Mouse (Mus musculus) intestine, embryonic 15.5 days (tissue): Measurements from ENCODE around the gene Tmem50a. TPM values are rescaled to one million over a fixed set of nuclear protein-coding genes. Genes with fewer than 3 reads are reported as not detected.

Experiments
- ATAC-seq: fragments of 200-750 bp; cut with Nextera tagmentation; 2 replicates; pipeline ENCODE4 v1.8.0; 2017; ENCODE audit warnings: moderate TSS enrichment, moderate library complexity
- H3K27ac ChIP-seq: fragments of 300-500 bp; sonication (generic); 2 replicates; pipeline ENCODE4 v1.5.1; 2015; ENCODE audit warnings: mild to moderate bottlenecking, inconsistent platforms
- H3K27me3 ChIP-seq: fragments of 300-500 bp; sonication (generic); replicated peaks from 2 replicates; pipeline ENCODE4 v1.6.1; 2015; ENCODE audit warnings: inconsistent platforms
- H3K36me3 ChIP-seq: fragments of 300-500 bp; sonication (generic); 2 replicates; pipeline ENCODE4 v1.6.1; 2015; ENCODE audit warnings: inconsistent platforms
- H3K4me1 ChIP-seq: fragments of 300-500 bp; sonication (generic); replicated peaks from 2 replicates; pipeline ENCODE4 v1.6.1; 2015; ENCODE audit warnings: inconsistent platforms
- H3K4me2 ChIP-seq: fragments of 300-500 bp; sonication (generic); replicated peaks from 2 replicates; pipeline ENCODE4 v1.6.1; 2015; ENCODE audit warnings: mild to moderate bottlenecking, inconsistent platforms
- H3K4me3 ChIP-seq: fragments of 300-500 bp; sonication (generic); replicated peaks from 2 replicates; pipeline ENCODE4 v1.5.1; 2015; ENCODE audit warnings: inconsistent platforms
- H3K9ac ChIP-seq: fragments of 300-500 bp; sonication (generic); 2 replicates; pipeline ENCODE4 v1.6.1; 2015; ENCODE audit warnings: inconsistent platforms
- H3K9me3 ChIP-seq: fragments of 300-500 bp; sonication (generic); 2 replicates; pipeline ENCODE4 v1.6.1; 2016; ENCODE audit warnings: inconsistent platforms
- WGBS: fragments of 180-500 bp; shearing (Covaris S2); methylation state at CpG from one replicate; pipeline ENCODE4 v1.1.7; 2015; 5-methylcytosine and 5-hydroxymethylcytosine counted together
- polyA plus RNA-seq: library from polyadenylated mRNA; unstranded; fragments of >200 nt; fragmentation: Nextera tagmentation; extraction: Ambion mirVana; gene quantifications from 2 replicates; pipeline ENCODE4 v1.2.1, GENCODE M21; 2015

The Tmem50a gene
- polyA plus RNA-seq, 1 experiment from 2014 or later, result 146 TPM

DNA sequence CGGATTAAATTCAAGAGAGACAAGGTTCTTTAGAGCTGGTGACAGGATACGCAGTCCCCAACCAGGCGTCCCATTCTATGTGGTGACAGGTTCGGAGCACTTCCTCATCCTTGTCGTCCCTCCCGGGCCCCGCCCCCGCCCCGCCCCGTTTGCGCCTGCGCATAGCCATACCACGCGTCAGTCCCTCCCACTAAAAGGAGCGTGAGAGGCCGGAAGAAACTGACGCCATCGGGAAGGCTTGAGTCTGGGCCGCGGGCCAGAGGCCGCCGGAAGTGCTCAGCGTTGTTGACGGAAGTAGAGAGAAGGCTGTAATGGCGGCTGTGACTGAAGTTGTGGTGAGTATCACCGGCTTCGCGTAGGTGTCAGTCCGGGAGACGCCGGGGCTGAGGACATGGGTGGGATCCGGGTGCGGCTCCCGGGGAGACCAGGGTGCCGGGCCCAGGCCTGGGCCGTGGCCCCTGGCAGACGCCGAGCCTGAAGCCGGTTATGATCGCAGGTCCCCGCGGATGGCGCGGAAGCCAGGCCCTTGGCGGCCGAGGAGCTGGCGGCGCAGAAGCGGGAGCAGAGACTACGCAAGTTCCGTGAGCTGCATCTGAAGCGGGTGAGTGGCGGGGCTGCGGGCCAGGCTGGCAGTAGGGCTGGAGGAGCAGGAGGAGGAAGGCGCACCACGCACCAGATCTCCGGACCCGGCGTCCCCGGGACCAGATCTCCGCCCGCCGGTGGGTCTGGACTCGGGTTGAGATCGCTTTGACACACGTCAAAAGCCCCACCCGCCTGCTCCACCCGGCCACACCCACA, 16.1 kb upstream of the Tmem50a start, which contains the start of gene Syf2:
TSS of gene Syf2 (plus strand) at position 215 of the 798 bp plus-strand sequence.
- Histone ChIP-seq H3K9ac (peak within 1 kb of the TSS; percentile 81), H3K36me3 (peaks cover 25% of the 10 kb centered on the region), H3K4me2 (peak within 1 kb of the TSS; percentile 83), H3K27ac (peak within 1 kb of the TSS; percentile 71), H3K27me3 (no peaks in the 10 kb centered on the region), H3K4me1 (peaks cover 12% of the 10 kb centered on the region; the same call in 1 of the 2 replicates), H3K4me3 (peak within 1 kb of the TSS; percentile 96), H3K9me3 (no peaks in the 10 kb centered on the region)
- peak; percentile 99 for ATAC-seq
- under 1% methylated on average over 68 of the region's 68 CpGs for whole genome bisulfite sequencing

DNA sequence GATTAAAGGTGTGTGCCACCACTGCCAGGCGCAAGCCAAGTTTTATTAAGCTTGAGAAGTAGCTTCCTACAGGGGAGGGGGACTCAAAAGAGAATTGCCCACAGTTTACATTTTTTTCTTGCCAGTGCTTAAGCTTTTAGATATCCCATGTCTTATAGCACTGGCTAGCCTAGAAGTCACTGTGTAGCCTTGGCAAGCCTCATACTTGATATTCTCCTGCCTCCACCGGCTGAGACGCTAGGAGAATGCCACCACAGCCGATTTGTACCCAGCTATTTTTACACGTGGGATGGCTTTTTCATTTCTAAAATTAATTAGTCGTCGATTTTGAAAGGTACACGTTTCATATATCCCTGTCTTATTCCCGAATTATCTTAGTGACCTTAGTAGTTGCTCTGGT, 15.4 kb upstream of the Tmem50a start:
- no peak for ATAC-seq
- Histone ChIP-seq H3K9me3 (no peaks in the 10 kb centered on the region), H3K4me2 (peak overlapping the region; percentile 83), H3K9ac (no peak overlapping the region), H3K4me1 (peaks cover 14% of the 10 kb centered on the region), H3K36me3 (peaks cover 23% of the 10 kb centered on the region), H3K4me3 (peak overlapping the region; percentile 96), H3K27ac (no peak overlapping the region), H3K27me3 (no peaks in the 10 kb centered on the region)
- WGBS, result 28% methylated on average over 9 of the region's 9 CpGs

DNA sequence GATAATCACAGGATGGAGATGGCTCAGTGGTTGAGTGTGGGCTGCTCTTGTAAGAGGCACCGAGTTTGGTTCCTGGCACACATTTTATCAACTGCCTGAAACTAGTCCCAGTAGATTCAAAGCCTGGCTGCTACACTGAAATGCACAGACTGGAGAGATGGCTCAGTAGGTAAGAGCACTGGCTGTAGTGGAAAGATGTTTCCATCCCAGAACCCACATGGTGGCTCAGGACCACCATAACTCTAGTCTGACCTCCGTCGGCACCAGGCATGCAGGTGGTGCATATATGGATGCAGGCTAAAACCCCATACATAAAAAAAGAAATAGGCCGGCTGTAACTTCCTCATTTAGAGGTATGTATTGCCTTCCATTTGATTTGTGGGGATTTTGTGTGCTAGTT, 14.7 kb upstream of the Tmem50a start:
- H3K9ac ChIP-seq, result no peak overlapping the region
- no peaks in the 10 kb centered on the region for H3K27me3 ChIP-seq
- H3K4me3 ChIP-seq, result no peak overlapping the region
- WGBS, result 72% methylated on average over 4 of the region's 4 CpGs
- ATAC-seq, result no peak
- H3K9me3 ChIP-seq, result no peaks in the 10 kb centered on the region
- H3K27ac ChIP-seq, result no peak overlapping the region
- H3K4me1 ChIP-seq, result peaks cover 15% of the 10 kb centered on the region
- peaks cover 17% of the 10 kb centered on the region for H3K36me3 ChIP-seq
- H3K4me2 ChIP-seq, result no peak overlapping the region

DNA sequence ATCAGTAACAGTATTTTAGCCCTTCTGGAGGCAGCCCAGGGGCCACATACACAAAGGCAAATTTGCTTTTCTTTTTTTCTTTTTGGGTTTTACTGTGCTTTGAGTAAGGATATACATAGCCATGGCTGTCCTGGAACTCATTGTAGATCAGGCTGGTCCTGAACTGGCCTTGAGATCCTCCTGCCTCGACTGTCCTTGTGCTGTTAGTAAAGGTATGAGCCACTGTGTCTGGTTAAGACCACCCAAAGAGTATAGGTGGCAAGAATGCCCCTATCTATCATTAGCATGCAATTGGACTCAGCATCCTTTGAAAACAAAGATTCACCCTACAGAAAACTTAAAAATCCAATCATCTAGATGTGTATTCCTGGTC, 13.6 kb upstream of the Tmem50a start:
- Histone ChIP-seq H3K36me3 (peaks cover 11% of the 10 kb centered on the region), H3K4me1 (peaks cover 15% of the 10 kb centered on the region), H3K9ac (no peak overlapping the region), H3K4me3 (no peak overlapping the region), H3K4me2 (no peak overlapping the region), H3K27ac (no peak overlapping the region), H3K27me3 (no peaks in the 10 kb centered on the region), H3K9me3 (no peaks in the 10 kb centered on the region)
- WGBS, result 84% methylated on average over 1 of the region's 1 CpGs
- no peak for ATAC-seq

DNA sequence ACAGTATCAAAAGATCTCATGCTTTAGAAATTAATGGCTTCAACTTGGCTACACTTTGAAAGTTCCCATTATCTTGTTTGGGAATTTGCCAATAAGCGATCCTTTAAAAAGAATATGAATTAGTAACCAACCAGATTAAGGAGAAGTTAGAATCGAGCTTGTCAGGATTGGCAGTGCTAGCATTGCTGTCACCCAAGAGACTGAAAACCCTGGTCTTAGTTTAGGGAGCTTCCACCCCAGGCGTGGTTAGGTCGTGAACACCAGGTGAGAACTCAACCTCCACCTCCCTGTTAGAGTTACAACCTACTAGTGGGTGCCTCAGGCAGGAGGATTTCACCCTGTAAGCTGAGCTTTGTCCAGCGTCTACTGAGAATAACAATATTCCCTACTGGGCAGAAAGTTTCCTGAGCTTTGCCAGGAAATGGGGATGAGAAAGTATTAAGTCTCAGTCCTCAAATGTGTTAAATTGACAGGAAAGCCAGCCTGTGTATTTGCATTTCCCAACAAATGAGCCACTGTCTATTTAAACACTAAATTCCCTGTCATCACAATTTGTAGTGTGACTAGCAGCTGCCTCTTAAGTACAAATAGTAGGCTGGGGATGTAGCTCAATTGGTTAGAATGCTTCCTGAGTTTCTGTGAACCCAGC, 13.1 kb upstream of the Tmem50a start:
- 69% methylated on average over 5 of the region's 5 CpGs for WGBS
- Histone ChIP-seq H3K4me1 (peaks cover 15% of the 10 kb centered on the region), H3K4me3 (no peak overlapping the region)

DNA sequence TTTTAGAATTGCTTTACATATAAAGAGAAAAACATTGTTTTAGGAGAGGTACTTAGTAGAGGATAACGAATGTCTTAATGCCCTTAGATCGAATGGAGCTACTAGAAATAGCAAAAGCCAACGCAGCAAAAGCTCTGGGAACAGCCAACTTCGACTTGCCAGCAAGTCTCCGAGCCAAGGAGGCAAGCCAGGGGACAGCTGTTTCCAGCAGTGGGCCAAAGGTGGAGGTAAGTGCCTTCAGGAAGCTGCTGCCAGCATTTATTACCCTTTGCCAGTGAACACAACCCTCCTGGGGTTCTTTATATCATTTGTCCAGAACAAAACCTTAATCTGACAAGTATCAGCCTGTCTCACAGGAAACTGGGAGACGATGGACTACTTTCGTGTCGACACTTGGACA, 10.4 kb upstream of the Tmem50a start:
- Histone ChIP-seq H3K27ac (no peak overlapping the region), H3K4me2 (peak overlapping the region; percentile 65), H3K4me3 (peak overlapping the region; percentile 30), H3K4me1 (peaks cover 14% of the 10 kb centered on the region), H3K36me3 (peaks cover 11% of the 10 kb centered on the region), H3K27me3 (no peaks in the 10 kb centered on the region), H3K9ac (peak overlapping the region; percentile 47; the same call in 1 of the 2 replicates), H3K9me3 (no peaks in the 10 kb centered on the region)
- no peak for ATAC-seq
- 67% methylated on average over 8 of the region's 8 CpGs for WGBS

More for the DNA sequence above, 13.1 kb upstream of the Tmem50a start:
- no peaks in the 10 kb centered on the region for H3K27me3 ChIP-seq
- no peaks in the 10 kb centered on the region for H3K9me3 ChIP-seq
- H3K9ac ChIP-seq, result no peak overlapping the region
- no peak overlapping the region for H3K4me2 ChIP-seq
- H3K27ac ChIP-seq, result no peak overlapping the region
- peaks cover 11% of the 10 kb centered on the region for H3K36me3 ChIP-seq
- ATAC-seq, result no peak

DNA sequence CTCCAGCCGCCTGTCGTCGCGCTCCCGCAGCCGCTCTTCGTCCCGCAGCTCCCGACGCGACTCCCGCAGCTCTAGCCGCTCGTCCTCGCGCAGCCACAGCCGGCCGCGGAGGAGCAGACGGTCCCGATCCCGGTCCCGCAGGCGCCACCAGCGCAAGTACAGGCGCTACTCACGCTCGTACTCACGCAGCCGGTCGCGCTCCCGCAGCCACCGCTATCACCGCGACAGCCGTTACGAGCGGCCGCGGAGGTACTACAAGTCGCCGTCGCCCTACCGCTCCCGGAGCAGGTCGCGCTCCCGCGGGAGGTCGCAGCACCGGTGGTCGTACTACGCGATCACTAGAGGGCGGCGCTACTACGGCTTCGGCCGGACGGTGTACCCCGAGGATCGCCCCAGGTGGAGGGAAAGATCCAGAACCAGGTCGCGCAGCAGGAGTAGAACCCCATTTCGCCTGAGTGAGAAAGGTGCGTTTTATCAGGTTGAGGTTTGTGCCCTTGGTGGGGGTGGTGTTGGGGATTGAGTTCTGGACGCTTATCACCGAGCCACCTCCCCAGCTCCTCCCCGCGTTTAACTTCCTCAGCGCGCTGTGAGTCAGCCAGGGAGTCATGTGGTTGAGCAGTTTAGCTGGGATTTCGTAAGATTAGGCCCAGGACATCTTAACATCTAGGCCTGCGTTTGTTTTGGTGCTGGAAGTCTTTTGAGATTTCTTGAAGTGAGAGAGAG, 9.4 kb upstream of the Tmem50a start:
- peak overlapping the region; percentile 75 for H3K9ac ChIP-seq
- peaks cover 11% of the 10 kb centered on the region for H3K36me3 ChIP-seq
- H3K27me3 ChIP-seq, result no peaks in the 10 kb centered on the region
- peak overlapping the region; percentile 95 for H3K27ac ChIP-seq
- H3K4me2 ChIP-seq, result peak overlapping the region; percentile 65
- WGBS, result under 1% methylated on average over 75 of the region's 75 CpGs
- peak overlapping the region; percentile 68 for H3K4me3 ChIP-seq
- ATAC-seq, result peak; percentile 69
- H3K4me1 ChIP-seq, result peaks cover 14% of the 10 kb centered on the region
- H3K9me3 ChIP-seq, result no peaks in the 10 kb centered on the region

DNA sequence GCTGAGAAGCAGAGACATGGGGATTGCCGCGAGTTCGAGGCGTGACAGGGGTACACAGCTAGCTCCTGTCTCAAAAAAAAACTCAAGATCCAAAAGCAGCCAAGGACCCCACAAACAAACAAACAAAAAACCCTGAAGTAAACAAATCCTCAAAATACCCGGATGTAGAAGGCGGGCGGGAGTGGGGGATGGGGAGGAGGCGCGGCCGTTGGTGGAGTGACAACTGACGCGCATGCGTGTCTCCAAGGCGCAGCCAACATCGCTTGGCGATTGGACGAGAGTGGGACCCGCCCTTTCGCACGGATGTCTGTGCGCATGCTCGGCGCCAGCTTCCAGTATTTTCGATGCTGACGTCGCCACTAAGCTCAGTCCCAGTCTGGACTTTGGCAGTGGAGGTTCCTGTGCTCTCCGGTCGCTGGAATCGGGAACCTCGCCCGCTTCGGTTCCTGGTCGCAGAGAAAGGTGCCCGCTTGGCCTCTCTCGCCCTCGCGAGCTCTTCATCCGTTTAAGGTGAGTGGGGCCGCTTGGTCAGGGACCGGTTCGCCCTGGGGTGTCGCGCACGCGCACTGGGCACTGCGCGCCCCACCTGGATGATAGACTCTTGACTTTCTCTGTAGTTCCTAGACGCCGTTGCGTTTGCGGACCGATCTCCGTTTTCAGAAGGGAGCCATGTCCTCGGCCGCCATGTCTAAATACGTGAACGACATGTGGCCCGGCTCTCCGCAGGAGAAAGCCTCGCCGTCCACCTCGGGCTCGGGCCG, 8.6 kb upstream of the Tmem50a start, which contains the start of gene Rsrp1:
TSS of gene Rsrp1 (plus strand) at position 335 of the 761 bp plus-strand sequence.
- ATAC-seq, result peak; percentile 95
- H3K9me3 ChIP-seq, result no peaks in the 10 kb centered on the region
- H3K9ac ChIP-seq, result peak within 1 kb of the TSS; percentile 75
- peaks cover 14% of the 10 kb centered on the region for H3K4me1 ChIP-seq
- WGBS, result 0% methylated on average over 64 of the region's 64 CpGs
- peaks cover 11% of the 10 kb centered on the region for H3K36me3 ChIP-seq
- peak within 1 kb of the TSS; percentile 95 for H3K27ac ChIP-seq
- no peaks in the 10 kb centered on the region for H3K27me3 ChIP-seq
- peak within 1 kb of the TSS; percentile 65 for H3K4me2 ChIP-seq
- peak within 1 kb of the TSS; percentile 68 for H3K4me3 ChIP-seq

DNA sequence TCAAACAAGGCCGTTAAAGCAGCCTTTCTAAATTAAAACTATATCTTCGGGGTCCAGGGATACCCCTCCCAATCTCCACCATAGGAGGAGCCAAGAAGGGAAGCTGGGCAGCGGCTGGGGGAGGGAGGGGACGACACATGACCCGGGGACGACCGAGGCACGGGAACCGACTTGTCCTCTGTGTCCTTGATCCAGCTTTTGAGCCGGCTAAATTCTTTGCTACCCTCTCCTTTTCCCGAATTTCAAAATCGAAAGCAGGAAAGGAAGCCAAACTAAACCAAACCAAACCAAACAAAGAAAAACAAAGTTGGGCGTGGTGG, 8.1 kb upstream of the Tmem50a start:
- peak overlapping the region; percentile 52 for H3K9ac ChIP-seq
- H3K36me3 ChIP-seq, result peaks cover 11% of the 10 kb centered on the region
- ATAC-seq, result peak; percentile 69
- H3K27me3 ChIP-seq, result no peaks in the 10 kb centered on the region
- WGBS, result under 1% methylated on average over 13 of the region's 13 CpGs
- no peaks in the 10 kb centered on the region for H3K9me3 ChIP-seq
- H3K4me1 ChIP-seq, result peaks cover 14% of the 10 kb centered on the region
- H3K4me3 ChIP-seq, result peak overlapping the region; percentile 68
- H3K4me2 ChIP-seq, result peak overlapping the region; percentile 60
- H3K27ac ChIP-seq, result peak overlapping the region; percentile 80

DNA sequence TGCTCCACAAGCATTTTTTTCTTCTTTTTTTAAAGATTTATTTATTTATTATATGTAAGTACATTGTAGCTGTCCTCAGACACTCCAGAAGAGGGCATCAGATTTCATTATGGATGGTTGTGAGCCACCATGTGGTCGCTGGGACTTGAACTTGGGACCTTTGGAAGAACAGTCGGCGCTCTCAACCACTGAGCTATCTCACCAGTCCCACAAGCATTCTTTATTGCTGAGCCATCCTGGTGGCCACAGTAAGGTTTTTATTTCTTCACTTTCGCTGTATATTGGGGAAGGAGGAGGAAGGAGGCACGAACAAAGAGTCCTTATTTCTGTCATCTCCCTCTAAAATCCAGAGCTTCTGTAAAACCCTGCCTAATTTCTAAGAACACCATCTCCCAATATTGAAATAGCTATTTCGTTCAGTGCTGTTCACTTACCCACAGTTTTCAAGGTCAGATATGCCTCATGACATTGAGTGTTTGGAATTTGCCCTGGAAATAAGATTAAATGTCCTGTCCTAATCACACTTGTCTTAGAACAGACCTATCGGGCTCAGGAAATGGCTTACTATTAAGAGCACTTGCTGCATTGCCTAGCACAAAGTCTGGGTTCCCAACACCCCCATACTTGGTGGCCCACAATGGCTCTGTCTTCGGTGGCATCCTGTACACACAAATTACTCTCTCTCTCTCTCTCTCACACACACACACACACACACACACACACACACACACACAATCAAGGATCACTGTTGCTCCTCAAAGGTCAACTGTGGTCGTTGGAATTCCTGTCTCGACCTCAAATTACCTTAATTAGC, 7.5 kb upstream of the Tmem50a start:
- peaks cover 11% of the 10 kb centered on the region for H3K36me3 ChIP-seq
- peaks cover 14% of the 10 kb centered on the region for H3K4me1 ChIP-seq
- H3K9me3 ChIP-seq, result no peaks in the 10 kb centered on the region
- H3K4me2 ChIP-seq, result peak overlapping the region; percentile 60
- ATAC-seq, result no peak
- H3K4me3 ChIP-seq, result peak overlapping the region; percentile 68
- 61% methylated on average over 10 of the region's 10 CpGs for WGBS
- H3K27me3 ChIP-seq, result no peaks in the 10 kb centered on the region
- peak overlapping the region; percentile 52 for H3K9ac ChIP-seq
- peak overlapping the region; percentile 80 for H3K27ac ChIP-seq

DNA sequence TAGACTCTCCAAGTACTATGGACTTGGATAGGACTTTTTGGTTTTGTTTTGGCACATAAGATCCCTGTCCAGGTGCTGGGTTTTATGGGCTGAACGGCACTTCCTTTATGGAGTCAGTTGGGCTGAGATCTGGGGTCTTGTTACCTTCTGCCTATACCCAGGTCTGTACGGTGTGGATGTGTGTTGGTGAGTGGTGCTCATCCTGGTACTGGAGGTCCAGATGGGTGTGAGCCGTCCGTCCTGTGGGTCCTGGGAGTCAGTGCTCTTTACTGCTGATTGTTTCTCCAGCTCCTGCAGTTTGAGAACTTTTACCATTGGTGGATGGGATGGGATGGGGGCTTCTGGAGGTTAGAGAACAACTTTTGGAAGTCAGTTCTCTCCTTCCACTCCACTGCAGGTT, 6.9 kb upstream of the Tmem50a start:
- H3K9ac ChIP-seq, result no peak overlapping the region
- H3K9me3 ChIP-seq, result no peaks in the 10 kb centered on the region
- ATAC-seq, result no peak
- H3K27me3 ChIP-seq, result no peaks in the 10 kb centered on the region
- peaks cover 14% of the 10 kb centered on the region for H3K4me1 ChIP-seq
- 98% methylated on average over 4 of the region's 4 CpGs for WGBS
- no peak overlapping the region for H3K4me3 ChIP-seq
- no peak overlapping the region for H3K27ac ChIP-seq
- H3K36me3 ChIP-seq, result peaks cover 8% of the 10 kb centered on the region
- no peak overlapping the region for H3K4me2 ChIP-seq
